Mouse (Mus musculus): ENCODE results near the gene Bcas3. TPM values are rescaled to one million over a fixed set of nuclear protein-coding genes. Genes with fewer than 3 reads are reported as not detected.

The Bcas3 gene
- total RNA-seq, 2 experiments from 2014 or later: 33.6 to 40.6 TPM

- DNase-seq: no peak
These were observed 26.1 kb downstream of the Bcas3 start for GRCm38 (mm10) chr11:85379091-85379490.

GRCm38 (mm10) chr11:85380046-85380445 lies 27.1 kb downstream of the Bcas3 start:
- no peak for DNase-seq

GRCm38 (mm10) chr11:85382055-85382454 lies 29.1 kb downstream of the Bcas3 start:
- peak; percentile 65 to 87 for DNase-seq

- DNase-seq: no peak
These were observed 31.2 kb downstream of the Bcas3 start for GRCm38 (mm10) chr11:85383975-85384821.

GRCm38 (mm10) chr11:85392179-85392863 lies 39.4 kb downstream of the Bcas3 start:
- DNase-seq: peak; percentile 22 to 28

- DNase-seq: peak; percentile 2 to 25
These were observed 39.9 kb downstream of the Bcas3 start for GRCm38 (mm10) chr11:85392864-85393220.

- peak; percentile 13 to 15 for DNase-seq
These were observed 41.0 kb downstream of the Bcas3 start for GRCm38 (mm10) chr11:85393990-85394389.

- DNase-seq: peak; percentile 14
These were observed 42.4 kb downstream of the Bcas3 start for GRCm38 (mm10) chr11:85395361-85395760.

GRCm38 (mm10) chr11:85406531-85406930 lies 53.6 kb downstream of the Bcas3 start:
- peak; percentile 29 to 47 for DNase-seq

DNA sequence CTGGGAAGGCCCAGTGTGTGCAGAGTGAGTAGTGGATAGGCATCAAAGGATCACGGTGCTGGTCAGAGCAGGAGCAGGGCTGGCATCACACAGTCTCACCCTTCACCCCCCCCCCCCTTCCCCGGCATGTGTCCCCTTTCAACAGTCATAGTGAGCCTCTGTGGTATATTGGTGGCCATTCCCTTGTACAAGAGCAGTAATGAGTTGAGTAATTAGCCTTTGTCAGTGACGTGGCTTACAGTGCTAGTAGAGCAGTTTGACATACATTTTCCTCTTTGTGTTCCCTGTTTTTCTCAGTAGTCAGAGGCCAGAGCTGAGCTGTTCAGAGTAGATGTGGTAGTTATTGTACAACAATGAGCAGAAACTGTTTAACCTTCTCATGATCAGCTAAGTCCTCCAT lies 54.7 kb downstream of the Bcas3 start:
- no peak for DNase-seq

- DNase-seq: no peak
These were observed 59.4 kb downstream of the Bcas3 start for GRCm38 (mm10) chr11:85412319-85412718.

DNA sequence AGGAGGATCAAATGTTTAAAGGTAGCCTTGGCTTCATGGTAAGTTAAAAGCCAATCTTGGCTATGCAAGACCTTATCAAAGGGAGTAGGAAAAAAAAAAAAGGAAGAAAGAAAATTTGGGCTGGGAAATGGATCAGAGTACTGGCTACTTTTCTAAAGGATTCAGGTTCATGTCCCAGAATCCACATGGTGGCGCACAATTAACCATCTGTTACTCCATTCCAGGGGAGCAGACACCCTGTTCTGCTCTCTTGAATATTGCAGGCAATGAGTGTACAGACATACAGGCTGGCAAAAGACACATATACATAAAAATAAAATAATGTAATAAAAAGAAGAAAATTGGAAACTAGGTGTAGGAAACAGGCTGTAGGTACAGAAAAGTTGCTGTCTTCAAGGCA lies 61.5 kb downstream of the Bcas3 start:
- no peak for DNase-seq

DNA sequence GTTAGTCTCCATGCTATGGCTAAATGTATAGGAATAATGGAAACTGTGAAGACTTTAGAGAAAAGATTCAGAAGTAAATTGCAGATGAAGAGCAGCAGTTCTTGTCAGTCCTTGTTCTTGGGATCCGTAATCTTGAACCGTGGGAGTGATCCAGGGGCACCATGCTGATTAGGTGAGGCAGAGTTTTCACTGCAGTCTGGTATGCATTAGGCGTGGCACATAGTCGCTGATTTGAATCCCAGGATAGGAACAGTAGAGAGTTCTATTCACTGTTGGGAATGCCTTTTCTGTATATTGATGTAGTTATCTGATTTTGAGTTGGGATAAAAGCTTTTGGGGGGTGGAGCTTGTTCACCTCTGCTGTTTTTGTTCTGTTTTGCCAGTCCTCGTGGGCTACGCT lies 74.4 kb downstream of the Bcas3 start:
- DNase-seq: no peak

DNA sequence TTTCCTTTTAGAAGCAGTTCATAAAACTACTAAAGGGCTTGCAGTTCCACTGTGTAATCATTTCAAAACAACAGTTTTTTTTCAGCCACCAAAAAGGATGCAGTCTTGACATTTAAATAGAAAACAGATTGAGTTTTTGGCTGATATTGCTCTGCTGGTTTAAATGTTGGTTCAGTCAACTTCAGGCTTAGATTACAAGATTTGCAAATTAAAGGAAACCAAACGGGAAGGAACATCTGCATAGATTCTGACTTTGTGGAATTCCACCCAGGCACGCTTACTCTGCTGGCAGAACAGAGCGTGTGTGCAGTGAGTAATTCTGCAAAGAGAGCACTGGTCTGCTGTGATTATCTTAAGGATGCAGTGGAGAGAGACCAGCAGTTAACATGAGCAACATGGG lies 75.3 kb downstream of the Bcas3 start:
- peak; percentile 39 to 51 for DNase-seq

DNA sequence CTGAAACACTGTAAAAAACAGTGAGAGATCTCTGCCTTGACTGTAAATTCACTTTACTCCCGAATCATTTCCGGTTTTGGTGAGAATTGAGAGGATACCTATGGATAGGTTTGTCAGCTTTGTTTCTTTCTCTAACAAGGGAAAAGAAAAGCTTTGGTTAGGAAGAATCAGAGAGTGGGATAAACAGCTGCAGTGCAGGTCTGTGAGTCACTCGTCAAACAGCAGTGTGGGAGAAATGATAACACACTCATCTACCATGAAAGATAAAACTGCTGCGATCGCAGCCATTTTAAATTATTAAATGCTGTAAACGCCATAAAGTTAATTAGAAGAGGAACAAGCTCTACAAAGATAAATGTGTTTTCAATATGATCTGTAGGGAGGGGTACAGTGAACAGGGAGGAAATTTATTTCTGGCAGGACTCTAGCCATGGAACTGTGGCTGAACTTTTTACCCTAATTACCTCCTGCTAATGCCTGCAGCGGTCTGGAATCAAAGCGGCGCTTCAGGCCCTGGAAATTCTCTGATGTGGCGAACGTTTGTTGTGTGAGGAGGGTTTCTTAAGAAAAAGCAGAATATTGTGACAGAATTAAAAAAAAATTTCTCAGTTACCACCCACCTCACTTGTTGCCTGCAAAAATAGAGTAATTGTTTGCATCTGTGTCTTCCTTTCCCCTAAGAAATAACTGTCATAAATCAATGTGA lies 77.9 kb downstream of the Bcas3 start:
- DNase-seq: peak in 1 of 2 experiments; percentile 10

DNA sequence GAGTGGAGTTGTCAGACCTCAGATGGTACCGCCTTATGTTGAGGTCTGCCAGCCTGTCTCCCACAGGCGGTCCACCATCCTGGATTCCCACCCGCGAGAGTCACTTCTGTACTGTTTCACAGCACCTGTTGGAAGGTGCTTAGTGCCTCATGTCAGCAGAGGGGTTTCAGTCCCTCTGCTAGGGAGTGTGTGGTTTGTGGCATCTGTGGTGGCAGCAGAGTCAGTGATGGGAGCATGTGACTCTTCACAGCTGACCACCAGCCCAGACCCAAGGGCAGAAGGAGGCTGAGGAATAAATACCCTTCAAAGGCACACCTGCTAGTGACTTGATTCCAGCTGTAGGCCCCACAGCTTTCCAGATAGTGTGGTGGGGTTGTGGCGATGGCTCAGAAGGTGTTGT lies 94.4 kb downstream of the Bcas3 start:
- DNase-seq: no peak

DNA sequence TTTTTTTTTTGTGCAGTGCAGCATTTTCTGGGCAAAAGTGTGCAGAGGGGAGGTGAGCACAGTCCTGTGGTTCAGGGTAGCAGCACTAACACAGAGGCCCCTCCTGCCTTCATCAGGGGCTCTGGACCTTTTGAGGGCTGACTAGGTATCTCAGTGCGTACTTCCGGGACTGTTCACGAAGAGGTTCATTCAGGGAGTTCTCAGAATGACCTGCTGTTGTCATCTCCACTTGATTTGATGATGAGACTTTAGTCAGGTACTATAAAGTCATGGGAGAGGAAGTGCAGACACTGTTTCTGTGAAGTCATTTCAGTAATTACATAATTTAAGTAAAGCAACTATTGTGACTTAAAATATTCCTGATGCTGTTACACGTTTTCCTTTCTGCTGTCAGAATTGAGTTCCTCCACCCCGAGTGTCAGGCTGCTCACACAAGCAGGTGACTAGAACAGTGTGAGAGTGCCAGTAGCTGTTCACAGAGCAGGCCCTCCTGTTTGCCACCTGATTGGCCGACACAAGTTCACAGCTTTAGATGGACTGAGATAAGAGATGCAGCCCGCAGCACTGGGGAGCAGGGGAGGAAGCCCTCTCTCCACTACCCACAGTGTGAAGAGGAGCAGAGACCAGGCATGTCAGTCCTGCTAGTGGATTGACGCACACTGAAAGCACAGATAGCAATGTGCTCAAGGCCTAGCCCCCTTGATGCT lies 100.8 kb downstream of the Bcas3 start:
- no peak for DNase-seq

- DNase-seq: no peak
These were observed 101.3 kb downstream of the Bcas3 start for GRCm38 (mm10) chr11:85454305-85454682.

DNA sequence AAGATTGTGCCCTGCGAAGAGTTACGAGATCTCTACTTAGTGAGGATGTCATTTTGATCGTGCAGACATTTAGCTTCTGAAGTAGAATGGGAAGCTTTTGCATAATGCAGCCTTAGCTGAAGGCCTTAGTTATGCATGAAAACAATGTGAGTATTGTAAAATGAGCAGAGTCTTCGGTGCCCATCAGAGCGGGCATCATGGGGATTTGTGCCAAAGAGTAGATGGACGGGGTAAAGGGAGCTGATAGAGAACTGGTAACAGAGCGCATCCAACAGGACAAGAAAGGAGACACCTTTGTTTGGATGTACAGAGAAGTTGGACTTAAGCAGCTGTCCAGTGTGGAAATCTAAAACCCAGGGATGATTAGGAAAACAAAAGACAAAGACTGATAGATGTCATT lies 108.6 kb downstream of the Bcas3 start:
- no peak for DNase-seq

- peak; percentile 57 to 85 for DNase-seq
These were observed 116.6 kb downstream of the Bcas3 start for GRCm38 (mm10) chr11:85469526-85469925.

DNA sequence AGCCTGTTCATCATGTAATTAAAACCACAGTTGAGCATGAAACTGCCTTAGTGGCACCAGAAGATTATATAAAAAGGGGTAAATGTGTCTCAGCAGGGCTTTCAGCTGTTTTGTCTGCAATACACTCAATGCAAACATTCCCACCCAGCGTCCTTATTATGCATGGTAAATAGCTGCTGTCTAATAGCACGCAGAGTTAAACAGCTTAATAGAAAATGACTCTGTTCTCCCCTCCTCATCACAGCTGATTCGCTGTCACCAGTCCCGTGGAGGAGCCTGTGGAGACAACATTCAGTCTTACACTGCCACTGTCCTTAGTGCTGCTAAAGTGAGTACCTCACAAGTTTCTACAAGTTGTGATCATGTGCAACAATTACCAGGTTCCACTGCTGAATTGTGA lies 117.5 kb downstream of the Bcas3 start:
- DNase-seq: no peak

DNA sequence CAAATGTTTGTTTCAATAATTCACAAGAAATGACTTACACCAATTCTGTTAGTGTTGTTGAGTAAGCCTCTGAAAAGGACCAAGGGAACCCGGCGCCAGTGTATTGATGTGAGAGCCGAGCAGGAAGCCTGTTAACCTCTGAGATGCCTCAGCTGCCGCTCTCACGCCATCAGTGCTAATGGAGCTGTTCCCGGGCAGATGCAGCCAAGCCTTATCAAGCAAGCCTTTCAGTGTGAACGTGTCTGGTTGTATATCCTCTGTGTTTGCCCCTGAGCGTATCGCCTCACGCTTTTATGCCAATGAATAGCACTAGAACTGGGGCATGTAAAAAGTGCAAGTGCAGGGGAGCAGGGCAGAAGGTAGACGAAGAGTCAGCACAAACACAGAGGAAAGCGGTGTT lies 121.4 kb downstream of the Bcas3 start:
- peak in 1 of 2 experiments; percentile 16 for DNase-seq
